17 mouse cellular contexts compared by ENCODE assay signal in genomic region chr17:45417387-45417786, GRCm38 (mm10). TPM values are rescaled to one million over a fixed set of nuclear protein-coding genes. Genes with fewer than 3 reads are reported as not detected.
"Had no signal": no experiment of that assay in that cellular context is flagged by ENCODE, and none has a peak within 500 bp of the region (broad histone marks: within the 10 kb centered on the region; RNA-seq: fewer than 3 reads in every experiment).

No protein-coding gene starts in this region.

- DNase-seq: kidney, adult 8-10 months; kidney, postnatal 4 days; left cerebral cortex, postnatal 4 days; lung, adult 18-20 months; retina, postnatal 1 day; right cerebral cortex, postnatal 4 days; thymus, adult 2 months; thymus, postnatal 36 days had no signal

- H3K27me3 ChIP-seq: limb, embryonic 13.5 days; neural tube, embryonic 13.5 days; stomach, embryonic 15.5 days had no signal

- ATAC-seq: intestine, embryonic 16.5 days; midbrain, embryonic 16.5 days had no signal

- H3K4me3 ChIP-seq: layer of hippocampus, adult 2 months; limb, embryonic 13.5 days; midbrain, embryonic 10.5 days; neural tube, embryonic 13.5 days; stomach, embryonic 15.5 days had no signal

- H3K9ac ChIP-seq: limb, embryonic 13.5 days; neural tube, embryonic 13.5 days; stomach, embryonic 15.5 days had no signal

- H3K27ac ChIP-seq: kidney, postnatal 0 days; layer of hippocampus, adult 2 months; limb, embryonic 13.5 days; midbrain, embryonic 10.5 days; neural tube, embryonic 13.5 days; stomach, embryonic 15.5 days had no signal

- H3K9me3 ChIP-seq: limb, embryonic 13.5 days; midbrain, embryonic 10.5 days; neural tube, embryonic 13.5 days; stomach, embryonic 15.5 days had no signal

- H3K4me2 ChIP-seq: limb, embryonic 13.5 days; neural tube, embryonic 13.5 days; stomach, embryonic 15.5 days had no signal

- H3K4me1 ChIP-seq: limb, embryonic 13.5 days; midbrain, embryonic 10.5 days; neural tube, embryonic 13.5 days; stomach, embryonic 15.5 days had no signal

RNA-seq across cellular contexts. Expression of gene Spats1, which starts 57.8 kb away (rescaled TPM):
- polyA plus RNA-seq: spleen, adult 2 months had no signal
